Mouse (Mus musculus) yolk sac, embryonic 10.5 days (tissue): ENCODE data around the gene Igflr1.

Experiments used
- DNase-seq: peaks from one replicate; pipeline ENCODE4 v3.0.0-alpha.2; 2017; ENCODE audit warnings: low spot score

Gene Igflr1

GRCm38 (mm10) chr7:30588676-30589434 is 23.6 kb downstream of the Igflr1 start, which contains the start of gene Kmt2b:
Kmt2b (minus strand) TSS chr7:30588726.
- DNase-seq: peak; percentile 98

DNA sequence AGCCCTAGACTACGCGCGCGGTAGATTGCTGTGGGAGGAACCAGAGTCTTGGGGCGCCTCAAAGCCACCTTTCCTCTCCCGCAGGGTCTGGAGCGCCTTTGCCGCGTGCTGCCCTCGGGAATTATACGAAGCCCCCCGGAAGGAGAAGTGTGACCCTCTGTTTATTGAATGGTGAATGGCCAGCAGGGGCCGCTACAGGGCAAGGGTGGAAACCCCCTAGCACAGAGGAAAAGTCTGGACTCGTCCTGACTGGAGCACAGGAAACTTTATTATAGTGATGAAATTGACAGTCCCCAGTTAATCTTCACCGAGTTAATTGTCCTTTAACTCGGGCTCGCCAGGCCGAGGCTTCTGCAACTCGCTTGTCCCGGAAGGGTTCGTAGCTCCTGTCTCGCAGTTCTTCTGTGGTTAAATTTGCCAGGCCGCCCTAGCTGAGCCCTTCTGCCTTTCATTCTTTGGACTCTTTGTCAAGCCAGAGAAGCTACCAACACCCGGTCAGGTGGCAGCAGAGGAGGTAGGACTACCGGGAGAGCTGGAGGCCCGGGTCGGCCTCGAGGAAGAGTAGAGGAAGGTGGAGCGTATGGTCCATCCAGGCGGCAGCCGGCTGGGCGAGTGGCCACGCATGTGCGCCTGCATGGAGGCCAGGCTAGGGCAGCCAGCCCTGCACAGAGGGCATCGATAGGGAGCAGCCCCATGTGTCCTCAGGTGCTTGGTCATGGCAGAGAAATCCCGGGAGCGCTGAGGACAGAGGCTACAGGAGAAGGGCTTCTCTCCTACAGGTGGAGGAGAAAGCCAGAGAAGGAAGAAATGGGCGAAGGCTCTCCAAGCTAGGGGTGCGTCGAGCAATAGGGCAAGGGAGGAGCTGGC is 24.4 kb downstream of the Igflr1 start:
- DNase-seq: peak; percentile 90

GRCm38 (mm10) chr7:30590927-30591604 is 25.8 kb downstream of the Igflr1 start:
- DNase-seq: no peak

- no peak for DNase-seq
Observed at GRCm38 (mm10) chr7:30591605-30591951, 26.4 kb downstream of the Igflr1 start.

GRCm38 (mm10) chr7:30592772-30593423 is 27.7 kb downstream of the Igflr1 start:
- no peak for DNase-seq

- no peak for DNase-seq
Observed at GRCm38 (mm10) chr7:30593579-30594509, 28.6 kb downstream of the Igflr1 start.

DNA sequence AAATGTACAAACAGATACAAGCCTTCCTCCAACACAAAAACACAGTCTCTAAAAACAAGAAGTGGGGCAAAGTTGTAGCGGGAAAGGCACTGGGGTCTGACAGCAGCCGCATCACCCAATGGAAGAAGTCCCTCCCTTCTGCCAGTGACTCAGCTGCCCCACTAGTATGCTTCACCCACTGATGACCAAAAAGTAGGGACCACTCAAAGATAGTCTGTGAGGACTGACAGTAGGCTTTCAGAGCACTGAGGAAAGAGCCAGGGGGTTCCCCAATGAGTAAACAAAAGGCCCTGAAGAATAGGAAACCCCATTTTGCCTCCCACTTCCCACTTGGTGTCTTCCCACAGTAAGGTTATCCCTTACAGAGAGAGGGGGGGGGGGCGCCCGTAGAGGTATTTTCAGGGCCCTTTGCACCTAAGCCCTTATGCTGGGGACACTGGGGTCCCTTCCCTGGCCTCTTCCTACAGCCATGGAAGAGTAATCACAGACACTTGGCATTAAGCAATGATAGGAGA is 29.3 kb downstream of the Igflr1 start:
- DNase-seq: no peak

- DNase-seq: no peak
Observed at GRCm38 (mm10) chr7:30596093-30596492, 30.9 kb downstream of the Igflr1 start.

DNA sequence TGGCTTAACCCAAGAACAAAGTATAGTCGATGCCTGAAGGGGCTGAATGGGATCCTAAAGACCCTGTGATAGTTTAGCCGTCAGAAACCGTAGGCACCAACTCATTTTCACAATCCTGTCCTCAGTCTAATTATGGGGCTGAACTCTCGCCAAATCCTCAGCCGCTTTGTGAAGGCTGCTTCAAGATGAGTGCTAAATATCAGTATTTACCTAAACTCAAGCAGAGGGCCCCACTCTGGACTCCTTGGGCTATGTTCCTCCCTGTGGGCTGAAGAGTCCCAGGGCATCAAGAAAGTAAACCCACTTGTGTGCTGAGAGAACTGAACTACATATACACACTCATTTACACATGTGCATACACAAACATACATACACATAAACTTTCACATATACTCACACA is 31.6 kb downstream of the Igflr1 start:
- DNase-seq: no peak

GRCm38 (mm10) chr7:30598786-30599185 is 33.6 kb downstream of the Igflr1 start, which contains the start of gene Zbtb32:
Zbtb32 (minus strand) TSS chr7:30598909.
- no peak for DNase-seq

- DNase-seq: peak; percentile 85
Observed at GRCm38 (mm10) chr7:30599933-30600353, 34.7 kb downstream of the Igflr1 start.

GRCm38 (mm10) chr7:30600651-30601050 is 35.4 kb downstream of the Igflr1 start:
- DNase-seq: no peak

- DNase-seq: peak; percentile 83
Observed at GRCm38 (mm10) chr7:30602583-30602982, 37.4 kb downstream of the Igflr1 start.

GRCm38 (mm10) chr7:30604424-30604823 is 39.2 kb downstream of the Igflr1 start:
- DNase-seq: no peak

- DNase-seq: no peak
Observed at GRCm38 (mm10) chr7:30604944-30605343, 39.7 kb downstream of the Igflr1 start.

DNA sequence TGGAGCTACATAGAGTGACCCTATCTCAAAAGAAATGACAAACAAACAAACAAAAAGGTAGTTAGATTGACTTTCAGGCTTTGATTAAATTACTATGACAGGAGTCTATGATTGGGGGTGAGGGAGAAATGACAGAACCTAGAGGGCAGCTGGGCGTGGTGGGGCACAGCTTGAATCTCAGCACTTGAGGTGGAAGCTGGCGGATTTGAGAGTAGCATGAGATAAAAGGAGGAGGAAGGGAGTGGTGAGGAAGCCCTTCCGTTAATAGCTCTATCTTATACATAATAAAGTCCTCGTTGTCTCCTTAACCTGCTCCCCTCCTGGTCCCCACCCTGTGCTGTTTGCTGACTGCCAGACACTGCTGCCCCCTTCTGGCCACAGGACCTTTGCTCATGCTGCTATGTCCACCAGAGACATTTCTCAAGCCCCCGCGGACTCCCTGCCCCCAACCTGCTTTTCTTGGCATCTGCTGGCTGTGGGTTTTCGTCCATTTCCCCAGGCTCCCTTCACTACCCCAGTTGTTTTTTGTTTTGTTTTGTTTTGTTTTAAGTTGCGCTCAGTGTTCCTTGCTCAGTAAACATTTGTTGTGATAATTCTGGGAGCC is 42.6 kb downstream of the Igflr1 start:
- DNase-seq: no peak

DNA sequence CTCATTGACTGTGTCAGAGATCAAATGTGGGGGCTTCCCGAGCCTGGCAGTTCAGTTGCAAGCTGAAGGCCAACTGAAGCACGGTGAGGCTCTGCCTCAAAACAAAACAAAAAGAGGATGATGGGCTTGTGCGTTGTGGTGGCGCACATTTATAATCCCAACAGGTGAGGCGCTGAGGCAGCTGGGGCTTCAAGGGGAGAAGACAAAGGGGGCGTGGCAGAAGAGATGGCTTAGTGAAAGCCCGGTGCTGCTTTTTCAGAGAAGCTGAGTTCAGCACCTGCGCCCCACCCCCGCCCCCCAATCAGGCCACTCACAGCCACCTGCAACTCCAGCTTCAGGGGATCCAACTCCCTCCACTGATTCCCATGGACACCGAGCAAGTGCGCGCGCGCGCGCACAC is 43.2 kb downstream of the Igflr1 start:
- DNase-seq: no peak

GRCm38 (mm10) chr7:30610043-30610442 is 44.8 kb downstream of the Igflr1 start:
- DNase-seq: no peak

- no peak for DNase-seq
Observed at GRCm38 (mm10) chr7:30612654-30613402, 47.6 kb downstream of the Igflr1 start, which contains the start of gene Upk1a. Upk1a (minus strand) TSS chr7:30612847.
